Mouse (Mus musculus) ES-Bruce4 (cell line): ENCODE measurements around the gene Slc15a4.

ENCODE experiments used
- CTCF ChIP-seq: IDR thresholded peaks from one replicate; pipeline ENCODE4 v1.8.1; 2011; ENCODE audit warnings: low read depth, low read length
- POLR2A ChIP-seq: IDR thresholded peaks from one replicate; pipeline ENCODE4 v1.8.1; 2011; ENCODE audit warnings: low read length; ENCODE audit not compliant: insufficient read depth

GRCm38 (mm10) chr5:127546585-127546991 is 86.1 kb downstream of the Slc15a4 start:
- TF ChIP-seq POLR2A (no peak), CTCF (no peak)
